9 mouse cellular contexts compared by ENCODE assay signal in genomic region chr2:168923706-168924105, GRCm38 (mm10). TPM values are rescaled to one million over a fixed set of nuclear protein-coding genes. Genes with fewer than 3 reads are reported as not detected.
DNase-seq lines count a peak whose midpoint lies in the region; ATAC-seq and TF ChIP-seq lines count a peak whose summit lies in the region.
"Had no signal": no experiment of that assay in that cellular context is flagged by ENCODE, and none has a peak within 500 bp of the region (broad histone marks: within the 10 kb centered on the region; RNA-seq: fewer than 3 reads in every experiment).

No protein-coding gene starts in this region.

- WGBS in kidney, embryonic 15.5 days, result 9% methylated on average over 9 of the region's 9 CpGs

- intact Hi-C loops in heart, postnatal 36 days (cut with DNase I), result no loop called here

- 0 out of 2 replicates have a peak, but pooled peaks cover 4% of the 10 kb centered on the region for H3K27me3 ChIP-seq in kidney, embryonic 15.5 days
- peaks cover 24% of the 10 kb centered on the region for H3K27me3 ChIP-seq in E14TG2a.4 (ENCODE audit: insufficient read depth, low read length)
- H3K27me3 ChIP-seq: midbrain, embryonic 12.5 days had no signal

- H3K9me3 ChIP-seq in kidney, embryonic 15.5 days (replicated peaks), result peaks cover 2% of the 10 kb centered on the region; the same call in 1 of the 2 replicates
- peaks cover 3% of the 10 kb centered on the region; the same call in 1 of the 2 replicates for H3K9me3 ChIP-seq in E14TG2a.4 (ENCODE audit: low read length)

- no peak overlapping the region for H3K4me3 ChIP-seq in kidney, embryonic 15.5 days (replicated peaks)
- H3K4me3 ChIP-seq in E14TG2a.4 (replicated peaks; ENCODE audit: low read length), result no peak overlapping the region
- H3K4me3 ChIP-seq: midbrain, embryonic 12.5 days had no signal

- H3K4me1 ChIP-seq in kidney, embryonic 15.5 days, result no peaks in the 10 kb centered on the region
- peaks cover 59% of the 10 kb centered on the region for H3K4me1 ChIP-seq in E14TG2a.4 (replicated peaks; ENCODE audit: low read depth, low read length)
- H3K4me1 ChIP-seq: midbrain, embryonic 12.5 days had no signal

- H3K9ac ChIP-seq in kidney, embryonic 15.5 days, result no peak overlapping the region
- H3K9ac ChIP-seq: midbrain, embryonic 12.5 days had no signal

- H3K36me3 ChIP-seq in kidney, embryonic 15.5 days, result peaks cover 30% of the 10 kb centered on the region
- H3K36me3 ChIP-seq in E14TG2a.4 (ENCODE audit: insufficient read depth, low read length), result peaks cover 40% of the 10 kb centered on the region

- peak; percentile 77 for TF ChIP-seq CTCF in E14TG2a.4 (conservative IDR thresholded peaks at IDR 0.05; ENCODE audit: low read length)

- no peak for ATAC-seq in kidney, embryonic 15.5 days (replicated peaks; ENCODE audit: low FRiP score)

- DNase-seq in adrenal gland, postnatal 10 days, result peak; percentile 48
- DNase-seq in adrenal gland, postnatal 25 days, result no peak
- peak; percentile 45 for DNase-seq in kidney, adult 18-20 months
- DNase-seq in heart, postnatal 36 days, result peak; percentile 24 to 36
- DNase-seq in lung, postnatal 36 days, result peak; percentile 41
- DNase-seq in T-cell, adult 2 months (ENCODE audit: low spot score), result no peak

- H3K4me2 ChIP-seq in kidney, embryonic 15.5 days, result no peak overlapping the region
- H3K4me2 ChIP-seq: midbrain, embryonic 12.5 days had no signal

- no peak overlapping the region for H3K27ac ChIP-seq in kidney, embryonic 15.5 days
- H3K27ac ChIP-seq: midbrain, embryonic 12.5 days had no signal

RNA-seq across cellular contexts. Expression of gene Zfp64, which starts 31.7 kb away (rescaled TPM):
- 10 to 100 TPM; 15.7 to 19.7 TPM for total RNA-seq in adrenal gland, postnatal 10 days (2021)
- total RNA-seq in adrenal gland, postnatal 25 days (2021), result 21.6 and 22.8 TPM in 2 replicates
- polyA plus RNA-seq in kidney, embryonic 15.5 days (2015; fragmentation: Nextera tagmentation; extraction: Ambion mirVana), result 26.4 and 27.8 TPM in 2 replicates
- total RNA-seq in heart, postnatal 36 days (2021), result 1 to 10 TPM; 6.9 to 8.4 TPM

Comparison
In these comparisons a context has a peak if more than half of its experiments do, and no peak if none do; other contexts are left out.
1. DNase-seq: peak in adrenal gland, postnatal 10 days (single experiment), kidney, adult 18-20 months (single experiment), heart, postnatal 36 days (2 of 2) and lung, postnatal 36 days (single experiment); none in adrenal gland, postnatal 25 days (single experiment) and T-cell, adult 2 months (single experiment).